Mouse (Mus musculus) heart, embryonic 15.5 days (tissue): ENCODE data around the gene Gm6614. TPM values are rescaled to one million over a fixed set of nuclear protein-coding genes. Genes with fewer than 3 reads are reported as not detected.

ENCODE experiments used
- ATAC-seq: fragments of 200-750 bp; cut with Nextera tagmentation; replicated peaks from 2 replicates; pipeline ENCODE4 v1.8.0; 2017; ENCODE audit warnings: low read depth, moderate TSS enrichment; ENCODE audit not compliant: insufficient number of reproducible peaks, insufficient read depth, low FRiP score
- H3K27ac ChIP-seq: fragments of 300-500 bp; sonication (generic); 2 replicates; pipeline ENCODE4 v1.5.1; 2015; ENCODE audit warnings: mild to moderate bottlenecking, inconsistent platforms
- H3K27me3 ChIP-seq: fragments of 300-500 bp; sonication (generic); 2 replicates; pipeline ENCODE4 v1.6.1; 2015; ENCODE audit warnings: inconsistent platforms
- H3K36me3 ChIP-seq: fragments of 300-500 bp; sonication (generic); 2 replicates; pipeline ENCODE4 v1.6.1; 2015; ENCODE audit warnings: mild to moderate bottlenecking, inconsistent platforms
- H3K4me1 ChIP-seq: fragments of 300-500 bp; sonication (generic); replicated peaks from 2 replicates; pipeline ENCODE4 v1.6.1; 2015; ENCODE audit warnings: inconsistent platforms
- H3K4me2 ChIP-seq: fragments of 300-500 bp; sonication (generic); 2 replicates; pipeline ENCODE4 v1.6.1; 2015; ENCODE audit warnings: inconsistent platforms, mild to moderate bottlenecking, moderate library complexity
- H3K4me3 ChIP-seq: fragments of 300-500 bp; sonication (generic); 2 replicates; pipeline ENCODE4 v1.5.1; 2015; ENCODE audit warnings: mild to moderate bottlenecking, inconsistent platforms
- H3K9ac ChIP-seq: fragments of 300-500 bp; sonication (generic); 2 replicates; pipeline ENCODE4 v1.6.1; 2015; ENCODE audit warnings: mild to moderate bottlenecking, inconsistent platforms
- H3K9me3 ChIP-seq: fragments of 300-500 bp; sonication (generic); replicated peaks from 2 replicates; pipeline ENCODE4 v1.6.1; 2016; ENCODE audit warnings: inconsistent platforms
- WGBS: fragments of 180-500 bp; shearing (Covaris S2); methylation state at CpG from one replicate; pipeline ENCODE4 v1.1.7; 2015; ENCODE audit warnings: mixed read lengths; 5-methylcytosine and 5-hydroxymethylcytosine counted together
- polyA plus RNA-seq: library from polyadenylated mRNA; unstranded; fragments of >200 nt; fragmentation: Nextera tagmentation; extraction: Ambion mirVana; gene quantifications from 2 replicates; pipeline ENCODE4 v1.2.1, GENCODE M21; 2015

Gm6614 gene
- polyA plus RNA-seq, 1 experiment from 2014 or later, result not detected

GRCm38 (mm10) chr6:141960482-141960881 lies 50.7 kb downstream of the Gm6614 start:
- no peaks in the 10 kb centered on the region for H3K9me3 ChIP-seq
- no peak overlapping the region for H3K4me2 ChIP-seq
- H3K36me3 ChIP-seq, result no peaks in the 10 kb centered on the region
- H3K9ac ChIP-seq, result no peak overlapping the region
- H3K27me3 ChIP-seq, result no peaks in the 10 kb centered on the region
- H3K4me3 ChIP-seq, result no peak overlapping the region
- H3K4me1 ChIP-seq, result no peaks in the 10 kb centered on the region
- ATAC-seq, result no peak
- 74% methylated on average over 5 of the region's 5 CpGs for WGBS
- H3K27ac ChIP-seq, result no peak overlapping the region

GRCm38 (mm10) chr6:141946862-141947261 lies 64.4 kb downstream of the Gm6614 start, which contains the start of gene Slco1a1:
Slco1a1 (minus strand) TSS chr6:141946962.
- no peak within 1 kb of the TSS for H3K4me2 ChIP-seq
- no peak for ATAC-seq
- no peaks in the 10 kb centered on the region for H3K27me3 ChIP-seq
- no peaks in the 10 kb centered on the region for H3K9me3 ChIP-seq
- no peak within 1 kb of the TSS for H3K27ac ChIP-seq
- no peaks in the 10 kb centered on the region for H3K4me1 ChIP-seq
- no peaks in the 10 kb centered on the region for H3K36me3 ChIP-seq
- H3K4me3 ChIP-seq, result no peak within 1 kb of the TSS
- H3K9ac ChIP-seq, result no peak within 1 kb of the TSS

- Histone ChIP-seq H3K36me3 (no peaks in the 10 kb centered on the region), H3K4me1 (no peaks in the 10 kb centered on the region), H3K4me2 (no peak overlapping the region), H3K27ac (no peak overlapping the region), H3K9ac (no peak overlapping the region), H3K9me3 (no peaks in the 10 kb centered on the region), H3K4me3 (no peak overlapping the region), H3K27me3 (no peaks in the 10 kb centered on the region)
- no peak for ATAC-seq
- WGBS, result 75% methylated on average over 1 of the region's 1 CpGs
These were observed 70.8 kb downstream of the Gm6614 start for GRCm38 (mm10) chr6:141940451-141940850.

Other genes starting within 250 kb of the Gm6614 start
- not detected in 2 replicates for gene Gm5724, start 237.6 kb downstream of the Gm6614 start, polyA plus RNA-seq
- gene Slco1a4, start 155.2 kb downstream of the Gm6614 start, polyA plus RNA-seq, result 0.06 and 0.09 TPM in 2 replicates
- not detected in 2 replicates for gene Slco1a1, start 64.5 kb downstream of the Gm6614 start, polyA plus RNA-seq
- 0.14 TPM in 1 of 2 replicates, not detected in the other for gene Slco1a6, start 197.1 kb upstream of the Gm6614 start, polyA plus RNA-seq